Mouse (Mus musculus): ENCODE data around the gene Bcas1. TPM values are rescaled to one million over a fixed set of nuclear protein-coding genes. Genes with fewer than 3 reads are reported as not detected.
A peak's percentile ranks its signal among the peaks of the same experiment; 100 is the strongest.

The Bcas1 gene
- polyA plus RNA-seq, 1 experiment from 2014 or later: 0.33 TPM

- H3K27me3 ChIP-seq (ENCODE audit: control insufficient read depth, insufficient read depth, low read length): no peaks in the 10 kb centered on the region
- no peak overlapping the region for H3K4me2 ChIP-seq (ENCODE audit: low read depth, low read length, severe bottlenecking)
- H3K9ac ChIP-seq (ENCODE audit: low read length): no peak overlapping the region
- H3K36me3 ChIP-seq (ENCODE audit: control insufficient read depth, insufficient read depth, low read length): no peaks in the 10 kb centered on the region
- H3K9me3 ChIP-seq (ENCODE audit: control insufficient read depth, low read length): no peaks in the 10 kb centered on the region
- DNase-seq (ENCODE audit: low spot score) (no peak), ATAC-seq (replicated peaks; ENCODE audit: low FRiP score) (no peak)
- peaks cover 7% of the 10 kb centered on the region; the same call in 1 of the 2 replicates for H3K4me1 ChIP-seq (replicated peaks; ENCODE audit: control insufficient read depth, insufficient read depth, low read length)
- H3K4me3 ChIP-seq (ENCODE audit: low read depth, low read length): no peak overlapping the region
- WGBS: 88% methylated on average over 8 of the region's 8 CpGs
- H3K27ac ChIP-seq (ENCODE audit: low read depth, low read length): no peak overlapping the region
Observed at GRCm38 (mm10) chr2:170341179-170341578, 86.5 kb downstream of the Bcas1 start.

- Histone ChIP-seq H3K9ac (ENCODE audit: low read length) (no peak overlapping the region), H3K36me3 (ENCODE audit: control insufficient read depth, insufficient read depth, low read length) (no peaks in the 10 kb centered on the region), H3K4me2 (ENCODE audit: low read depth, low read length, severe bottlenecking) (no peak overlapping the region), H3K4me3 (ENCODE audit: low read depth, low read length) (no peak overlapping the region), H3K9me3 (ENCODE audit: control insufficient read depth, low read length) (no peaks in the 10 kb centered on the region), H3K27ac (ENCODE audit: low read depth, low read length) (no peak overlapping the region), H3K27me3 (ENCODE audit: control insufficient read depth, insufficient read depth, low read length) (no peaks in the 10 kb centered on the region), H3K4me1 (replicated peaks; ENCODE audit: control insufficient read depth, insufficient read depth, low read length) (no peaks in the 10 kb centered on the region)
- ATAC-seq (replicated peaks; ENCODE audit: low FRiP score) (no peak), DNase-seq (ENCODE audit: low spot score) (no peak)
- WGBS: 79% methylated on average over 9 of the region's 9 CpGs
Observed at GRCm38 (mm10) chr2:170336266-170336760, 91.3 kb downstream of the Bcas1 start.

- Histone ChIP-seq H3K9me3 (ENCODE audit: control insufficient read depth, low read length) (no peaks in the 10 kb centered on the region), H3K36me3 (ENCODE audit: control insufficient read depth, insufficient read depth, low read length) (no peaks in the 10 kb centered on the region), H3K4me3 (ENCODE audit: low read depth, low read length) (no peak overlapping the region), H3K27me3 (ENCODE audit: control insufficient read depth, insufficient read depth, low read length) (no peaks in the 10 kb centered on the region), H3K9ac (ENCODE audit: low read length) (no peak overlapping the region), H3K4me2 (ENCODE audit: low read depth, low read length, severe bottlenecking) (no peak overlapping the region), H3K4me1 (replicated peaks; ENCODE audit: control insufficient read depth, insufficient read depth, low read length) (no peaks in the 10 kb centered on the region), H3K27ac (ENCODE audit: low read depth, low read length) (no peak overlapping the region)
- DNase-seq (ENCODE audit: low spot score): no peak
- no peak for ATAC-seq (replicated peaks; ENCODE audit: low FRiP score)
- 92% methylated on average over 5 of the region's 5 CpGs for WGBS
Observed at GRCm38 (mm10) chr2:170335168-170335567, 92.5 kb downstream of the Bcas1 start.

GRCm38 (mm10) chr2:170331870-170332269 is 95.8 kb downstream of the Bcas1 start:
- H3K4me3 ChIP-seq (ENCODE audit: low read depth, low read length): no peak overlapping the region
- no peaks in the 10 kb centered on the region for H3K4me1 ChIP-seq (replicated peaks; ENCODE audit: control insufficient read depth, insufficient read depth, low read length)
- H3K27ac ChIP-seq (ENCODE audit: low read depth, low read length): no peak overlapping the region
- no peaks in the 10 kb centered on the region for H3K36me3 ChIP-seq (ENCODE audit: control insufficient read depth, insufficient read depth, low read length)
- no peaks in the 10 kb centered on the region for H3K27me3 ChIP-seq (ENCODE audit: control insufficient read depth, insufficient read depth, low read length)
- no peak overlapping the region for H3K4me2 ChIP-seq (ENCODE audit: low read depth, low read length, severe bottlenecking)
- no peak overlapping the region for H3K9ac ChIP-seq (ENCODE audit: low read length)
- 63% methylated on average over 2 of the region's 2 CpGs for WGBS
- DNase-seq (ENCODE audit: low spot score): no peak
- no peaks in the 10 kb centered on the region for H3K9me3 ChIP-seq (ENCODE audit: control insufficient read depth, low read length)
- no peak for ATAC-seq (replicated peaks; ENCODE audit: low FRiP score)

GRCm38 (mm10) chr2:170330466-170330865 is 97.2 kb downstream of the Bcas1 start:
- WGBS: 86% methylated on average over 8 of the region's 8 CpGs
- Histone ChIP-seq H3K4me2 (ENCODE audit: low read depth, low read length, severe bottlenecking) (no peak overlapping the region), H3K4me3 (ENCODE audit: low read depth, low read length) (no peak overlapping the region), H3K36me3 (ENCODE audit: control insufficient read depth, insufficient read depth, low read length) (no peaks in the 10 kb centered on the region), H3K4me1 (replicated peaks; ENCODE audit: control insufficient read depth, insufficient read depth, low read length) (no peaks in the 10 kb centered on the region), H3K9me3 (ENCODE audit: control insufficient read depth, low read length) (no peaks in the 10 kb centered on the region), H3K27me3 (ENCODE audit: control insufficient read depth, insufficient read depth, low read length) (no peaks in the 10 kb centered on the region), H3K9ac (ENCODE audit: low read length) (no peak overlapping the region), H3K27ac (ENCODE audit: low read depth, low read length) (no peak overlapping the region)
- no peak for ATAC-seq (replicated peaks; ENCODE audit: low FRiP score)
- no peak for DNase-seq (ENCODE audit: low spot score)

- no peak overlapping the region for H3K9ac ChIP-seq (ENCODE audit: low read length)
- no peaks in the 10 kb centered on the region for H3K27me3 ChIP-seq (ENCODE audit: control insufficient read depth, insufficient read depth, low read length)
- DNase-seq (ENCODE audit: low spot score) (no peak), ATAC-seq (replicated peaks; ENCODE audit: low FRiP score) (no peak)
- H3K4me2 ChIP-seq (ENCODE audit: low read depth, low read length, severe bottlenecking): no peak overlapping the region
- H3K27ac ChIP-seq (ENCODE audit: low read depth, low read length): no peak overlapping the region
- WGBS: 91% methylated on average over 13 of the region's 13 CpGs
- H3K4me1 ChIP-seq (replicated peaks; ENCODE audit: control insufficient read depth, insufficient read depth, low read length): no peaks in the 10 kb centered on the region
- no peaks in the 10 kb centered on the region for H3K9me3 ChIP-seq (ENCODE audit: control insufficient read depth, low read length)
- H3K36me3 ChIP-seq (ENCODE audit: control insufficient read depth, insufficient read depth, low read length): no peaks in the 10 kb centered on the region
- no peak overlapping the region for H3K4me3 ChIP-seq (ENCODE audit: low read depth, low read length)
Observed at GRCm38 (mm10) chr2:170329921-170330320, 97.7 kb downstream of the Bcas1 start.

- peak; percentile 87 for DNase-seq (ENCODE audit: low spot score)
- no peak overlapping the region for H3K27ac ChIP-seq (ENCODE audit: low read depth, low read length)
Observed at GRCm38 (mm10) chr2:170323925-170324347, 103.7 kb downstream of the Bcas1 start.

GRCm38 (mm10) chr2:170322013-170322414 is 105.6 kb downstream of the Bcas1 start:
- no peak for DNase-seq (ENCODE audit: low spot score)
- H3K4me2 ChIP-seq (ENCODE audit: low read depth, low read length, severe bottlenecking): no peak overlapping the region
- H3K9me3 ChIP-seq (ENCODE audit: control insufficient read depth, low read length): no peaks in the 10 kb centered on the region
- peaks cover 2% of the 10 kb centered on the region; the same call in 1 of the 2 replicates for H3K4me1 ChIP-seq (replicated peaks; ENCODE audit: control insufficient read depth, insufficient read depth, low read length)
- H3K9ac ChIP-seq (ENCODE audit: low read length): no peak overlapping the region
- H3K36me3 ChIP-seq (ENCODE audit: control insufficient read depth, insufficient read depth, low read length): no peaks in the 10 kb centered on the region
- no peak overlapping the region for H3K4me3 ChIP-seq (ENCODE audit: low read depth, low read length)
- no peak for ATAC-seq (replicated peaks; ENCODE audit: low FRiP score)
- 32% methylated on average over 3 of the region's 3 CpGs for WGBS
- H3K27ac ChIP-seq (ENCODE audit: low read depth, low read length): no peak overlapping the region
- H3K27me3 ChIP-seq (ENCODE audit: control insufficient read depth, insufficient read depth, low read length): no peaks in the 10 kb centered on the region; the same call in 1 of the 2 replicates

More at GRCm38 (mm10) chr2:170323925-170324347, 103.7 kb downstream of the Bcas1 start:
- WGBS: 3% methylated on average over 19 of the region's 19 CpGs
- Histone ChIP-seq H3K4me1 (replicated peaks; ENCODE audit: control insufficient read depth, insufficient read depth, low read length) (peaks cover 2% of the 10 kb centered on the region; the same call in 1 of the 2 replicates), H3K9ac (ENCODE audit: low read length) (peak overlapping the region; percentile 62), H3K4me2 (ENCODE audit: low read depth, low read length, severe bottlenecking) (peak overlapping the region; percentile 61), H3K9me3 (ENCODE audit: control insufficient read depth, low read length) (no peaks in the 10 kb centered on the region), H3K4me3 (ENCODE audit: low read depth, low read length) (peak overlapping the region; percentile 23; the same call in 1 of the 2 replicates), H3K27me3 (ENCODE audit: control insufficient read depth, insufficient read depth, low read length) (no peaks in the 10 kb centered on the region; the same call in 1 of the 2 replicates), H3K36me3 (ENCODE audit: control insufficient read depth, insufficient read depth, low read length) (no peaks in the 10 kb centered on the region)
- ATAC-seq (replicated peaks; ENCODE audit: low FRiP score): peak; percentile 78

- Histone ChIP-seq H3K36me3 (ENCODE audit: control insufficient read depth, insufficient read depth, low read length) (no peaks in the 10 kb centered on the region), H3K4me1 (replicated peaks; ENCODE audit: control insufficient read depth, insufficient read depth, low read length) (peaks cover 2% of the 10 kb centered on the region; the same call in 1 of the 2 replicates), H3K9ac (ENCODE audit: low read length) (no peak overlapping the region), H3K4me3 (ENCODE audit: low read depth, low read length) (no peak overlapping the region), H3K9me3 (ENCODE audit: control insufficient read depth, low read length) (no peaks in the 10 kb centered on the region), H3K27ac (ENCODE audit: low read depth, low read length) (no peak overlapping the region), H3K4me2 (ENCODE audit: low read depth, low read length, severe bottlenecking) (no peak overlapping the region), H3K27me3 (ENCODE audit: control insufficient read depth, insufficient read depth, low read length) (no peaks in the 10 kb centered on the region; the same call in 1 of the 2 replicates)
- WGBS: 57% methylated on average over 5 of the region's 5 CpGs
- ATAC-seq (replicated peaks; ENCODE audit: low FRiP score) (no peak), DNase-seq (ENCODE audit: low spot score) (no peak)
Observed at GRCm38 (mm10) chr2:170321579-170321978, 106.1 kb downstream of the Bcas1 start.
